Mouse (Mus musculus) midbrain, embryonic 12.5 days (tissue): ENCODE measurements around the gene Tmem88b. TPM values are rescaled to one million over a fixed set of nuclear protein-coding genes. Genes with fewer than 3 reads are reported as not detected.

Experiments
- ATAC-seq: fragments of 200-750 bp; cut with Nextera tagmentation; 2 replicates; pipeline ENCODE4 v1.8.0; 2017; ENCODE audit warnings: low read depth, moderate TSS enrichment, moderate library complexity; ENCODE audit not compliant: low FRiP score
- H3K27ac ChIP-seq: fragments of 300-500 bp; sonication (generic); replicated peaks from 2 replicates; pipeline ENCODE4 v1.5.1; 2016; ENCODE audit warnings: mild to moderate bottlenecking
- H3K27me3 ChIP-seq: fragments of 300-500 bp; sonication (generic); 2 replicates; pipeline ENCODE4 v1.6.1; 2016; ENCODE audit warnings: mild to moderate bottlenecking
- H3K36me3 ChIP-seq: fragments of 300-500 bp; sonication (generic); 2 replicates; pipeline ENCODE4 v1.6.1; 2016
- H3K4me1 ChIP-seq: fragments of 300-500 bp; sonication (generic); 2 replicates; pipeline ENCODE4 v1.6.1; 2016
- H3K4me2 ChIP-seq: fragments of 300-500 bp; sonication (generic); replicated peaks from 2 replicates; pipeline ENCODE4 v1.6.1; 2016; ENCODE audit warnings: mild to moderate bottlenecking, moderate library complexity
- H3K4me3 ChIP-seq: fragments of 300-500 bp; sonication (generic); 2 replicates; pipeline ENCODE4 v1.5.1; 2016; ENCODE audit warnings: mild to moderate bottlenecking
- H3K9ac ChIP-seq: fragments of 300-500 bp; sonication (generic); replicated peaks from 2 replicates; pipeline ENCODE4 v1.6.1; 2016; ENCODE audit warnings: mild to moderate bottlenecking, moderate library complexity
- H3K9me3 ChIP-seq: fragments of 300-500 bp; sonication (generic); 2 replicates; pipeline ENCODE4 v1.6.1; 2016; ENCODE audit warnings: mild to moderate bottlenecking
- WGBS: fragments of 180-500 bp; shearing (Covaris S2); methylation state at CpG from one replicate; pipeline ENCODE4 v1.1.7; 2016; 5-methylcytosine and 5-hydroxymethylcytosine counted together
- polyA plus RNA-seq: library from polyadenylated mRNA; unstranded; fragments of >200 nt; fragmentation: Nextera tagmentation; extraction: Ambion mirVana; gene quantifications from 2 replicates; pipeline ENCODE4 v1.2.1, GENCODE M21; 2016

Gene Tmem88b
- polyA plus RNA-seq, 1 experiment from 2014 or later: 0.63 TPM

DNA sequence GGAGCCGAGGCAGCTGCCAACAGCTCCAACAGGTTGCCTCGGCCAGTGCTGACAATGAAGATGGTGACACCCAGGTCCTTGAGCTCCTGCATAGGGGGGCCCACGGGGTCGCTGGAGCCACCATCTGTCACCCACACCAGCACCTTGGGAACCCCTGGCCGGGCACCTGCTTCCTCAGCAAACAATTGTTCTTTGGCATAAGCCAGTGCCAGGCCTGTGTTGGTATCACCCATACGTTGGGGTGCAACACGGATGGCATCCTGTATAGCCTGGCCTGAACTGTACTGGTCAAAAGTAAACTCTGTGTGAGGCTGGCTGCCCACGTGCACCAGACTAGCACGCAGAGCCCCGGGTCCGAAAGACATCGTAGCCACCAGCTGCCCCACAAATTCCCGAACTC, 12.9 kb downstream of the Tmem88b start:
- Histone ChIP-seq H3K9ac (no peak overlapping the region), H3K4me2 (no peak overlapping the region), H3K4me1 (peaks cover 19% of the 10 kb centered on the region), H3K27me3 (peaks cover 56% of the 10 kb centered on the region), H3K4me3 (no peak overlapping the region), H3K27ac (no peak overlapping the region), H3K36me3 (no peaks in the 10 kb centered on the region), H3K9me3 (no peaks in the 10 kb centered on the region)
- WGBS: 88% methylated on average over 13 of the region's 13 CpGs
- no peak for ATAC-seq

DNA sequence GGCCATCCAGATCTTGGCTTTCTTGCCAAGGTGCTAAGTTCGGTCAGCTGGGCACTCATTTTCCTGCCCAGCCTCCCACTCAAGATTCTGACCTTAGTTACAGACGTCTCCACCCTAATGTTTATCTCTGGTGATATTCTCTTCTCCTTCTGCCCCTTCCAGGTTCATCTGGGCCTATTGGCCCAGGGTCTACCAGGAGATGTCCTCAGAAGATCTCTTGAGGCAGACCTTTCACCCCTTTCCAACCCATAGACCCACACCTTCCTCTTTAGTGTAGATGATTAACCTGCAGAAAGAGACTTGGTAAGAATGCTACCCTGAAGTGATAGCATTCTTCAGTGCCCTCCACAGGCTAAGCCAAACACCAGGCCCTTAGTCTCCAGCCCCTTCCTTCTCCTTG, 14.0 kb downstream of the Tmem88b start:
- Histone ChIP-seq H3K36me3 (no peaks in the 10 kb centered on the region), H3K4me1 (peaks cover 19% of the 10 kb centered on the region), H3K4me3 (no peak overlapping the region), H3K4me2 (no peak overlapping the region), H3K9me3 (no peaks in the 10 kb centered on the region), H3K27me3 (peaks cover 56% of the 10 kb centered on the region), H3K27ac (no peak overlapping the region), H3K9ac (no peak overlapping the region)
- ATAC-seq: no peak
- 76% methylated on average over 2 of the region's 2 CpGs for WGBS

DNA sequence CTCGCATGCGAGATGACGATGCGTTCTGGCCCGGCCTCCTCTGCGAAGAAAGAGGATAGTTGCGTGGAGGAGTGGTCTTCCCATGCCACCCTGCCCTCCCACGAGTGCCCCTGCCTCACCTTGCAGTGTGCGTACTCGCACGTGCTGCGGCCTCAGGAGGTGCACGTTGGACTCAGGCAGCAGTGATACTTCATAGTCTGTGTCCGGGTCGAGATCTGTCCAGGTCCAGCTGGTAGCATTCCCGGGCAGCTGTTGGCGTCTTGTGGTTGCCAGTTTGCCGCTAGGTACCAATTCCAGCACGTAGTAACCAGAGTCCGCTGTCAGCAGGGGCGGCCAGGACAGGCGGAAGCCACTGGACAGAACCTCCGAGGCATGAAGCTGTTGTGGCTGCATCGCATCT, 15.0 kb downstream of the Tmem88b start:
- 39% methylated on average over 24 of the region's 24 CpGs for WGBS

DNA sequence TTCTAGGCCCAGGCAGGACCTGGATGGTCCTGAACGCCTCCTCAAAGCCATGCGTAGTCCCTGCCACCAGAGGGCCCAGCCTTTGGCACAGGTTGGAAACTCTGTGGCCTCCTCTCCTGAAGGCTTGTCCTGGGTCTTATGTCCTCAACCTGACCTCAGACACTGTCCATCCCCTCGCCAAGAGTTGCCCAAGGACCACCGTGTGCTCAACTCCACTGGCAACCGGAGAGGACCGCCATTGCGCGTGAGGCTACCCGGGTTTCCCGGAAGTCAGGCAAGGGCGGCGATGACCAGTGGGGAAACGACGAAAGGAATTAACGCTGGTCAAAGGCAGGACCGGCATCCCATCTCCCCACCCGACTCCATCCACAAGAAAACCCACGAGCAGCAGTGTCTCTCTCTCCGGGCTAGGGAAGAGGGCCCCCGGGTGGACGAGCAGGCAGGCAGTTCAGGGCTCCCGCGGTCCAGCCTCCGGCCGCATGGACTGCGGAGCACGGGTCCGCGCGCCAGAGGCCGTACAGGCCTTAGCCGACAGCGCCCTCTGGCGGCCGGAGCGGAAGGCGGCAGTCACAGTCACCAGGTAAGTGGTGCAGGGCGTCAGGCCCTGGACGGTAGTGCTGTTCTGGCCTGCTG, 15.7 kb downstream of the Tmem88b start:
- H3K4me3 ChIP-seq: peak overlapping the region; percentile 58
- no peaks in the 10 kb centered on the region for H3K9me3 ChIP-seq
- H3K27me3 ChIP-seq: peaks cover 47% of the 10 kb centered on the region
- peak overlapping the region; percentile 81 for H3K4me2 ChIP-seq
- under 1% methylated on average over 39 of the region's 39 CpGs for WGBS
- H3K9ac ChIP-seq: peak overlapping the region; percentile 73
- peak overlapping the region; percentile 62 for H3K27ac ChIP-seq
- ATAC-seq: peak; percentile 91
- H3K4me1 ChIP-seq: peaks cover 19% of the 10 kb centered on the region
- H3K36me3 ChIP-seq: no peaks in the 10 kb centered on the region

More for the DNA sequence above, 15.0 kb downstream of the Tmem88b start:
- H3K9ac ChIP-seq: peak overlapping the region; percentile 73
- peak; percentile 16; the same call in 1 of the 2 replicates for ATAC-seq
- H3K27ac ChIP-seq: no peak overlapping the region
- peaks cover 53% of the 10 kb centered on the region for H3K27me3 ChIP-seq
- H3K4me3 ChIP-seq: peak overlapping the region; percentile 58
- peaks cover 19% of the 10 kb centered on the region for H3K4me1 ChIP-seq
- H3K4me2 ChIP-seq: peak overlapping the region; percentile 81
- no peaks in the 10 kb centered on the region for H3K36me3 ChIP-seq
- no peaks in the 10 kb centered on the region for H3K9me3 ChIP-seq

DNA sequence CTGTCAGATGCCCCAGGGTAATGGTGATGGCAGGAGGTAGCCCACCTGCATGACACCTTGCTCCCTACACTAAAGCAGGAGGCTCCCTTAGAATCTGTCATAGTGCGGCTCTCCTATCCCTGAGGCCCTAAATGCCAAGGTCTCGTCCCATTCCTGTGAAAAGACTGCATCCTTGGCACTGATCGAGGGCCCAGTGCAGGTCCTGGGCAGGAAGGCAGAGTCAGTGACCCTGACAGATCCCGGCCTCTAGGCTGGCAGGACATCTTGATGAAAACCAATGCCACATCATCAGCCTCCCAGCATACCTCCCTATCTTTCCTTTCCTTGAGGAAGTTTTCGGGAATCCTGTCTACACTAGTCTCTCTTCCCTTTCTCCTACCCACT, 16.2 kb downstream of the Tmem88b start:
- H3K27ac ChIP-seq: no peak overlapping the region
- no peaks in the 10 kb centered on the region for H3K36me3 ChIP-seq
- ATAC-seq: peak; percentile 1; the same call in 1 of the 2 replicates
- H3K9me3 ChIP-seq: no peaks in the 10 kb centered on the region
- peak overlapping the region; percentile 81 for H3K4me2 ChIP-seq
- peaks cover 42% of the 10 kb centered on the region for H3K27me3 ChIP-seq
- peak overlapping the region; percentile 58 for H3K4me3 ChIP-seq
- H3K9ac ChIP-seq: peak overlapping the region; percentile 73
- peaks cover 15% of the 10 kb centered on the region for H3K4me1 ChIP-seq
- WGBS: 63% methylated on average over 5 of the region's 5 CpGs

DNA sequence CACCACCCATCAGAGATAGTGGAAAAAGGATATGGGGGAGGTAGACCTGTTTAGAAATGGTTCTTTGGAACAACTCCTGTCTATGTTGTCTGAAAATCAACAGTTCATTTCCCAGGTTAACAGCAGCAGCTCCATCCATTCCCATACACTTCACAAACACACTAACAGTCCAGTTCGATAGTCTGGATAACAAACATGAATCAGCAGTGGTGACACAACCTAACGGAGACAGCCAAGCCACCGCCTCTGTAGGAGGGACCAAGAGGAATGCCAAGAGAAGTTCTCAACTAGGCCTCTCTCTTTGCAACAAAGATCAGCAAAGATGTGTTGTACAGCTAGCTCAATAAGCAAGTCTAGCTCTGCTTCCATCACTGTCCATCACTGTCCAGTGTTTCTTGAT, 23.3 kb downstream of the Tmem88b start:
- no peak overlapping the region for H3K27ac ChIP-seq
- WGBS: 90% methylated on average over 3 of the region's 3 CpGs
- no peaks in the 10 kb centered on the region for H3K27me3 ChIP-seq
- H3K36me3 ChIP-seq: peaks cover 3% of the 10 kb centered on the region; the same call in 1 of the 2 replicates
- H3K4me1 ChIP-seq: peaks cover 19% of the 10 kb centered on the region
- H3K9ac ChIP-seq: no peak overlapping the region
- no peaks in the 10 kb centered on the region for H3K9me3 ChIP-seq
- no peak overlapping the region for H3K4me3 ChIP-seq
- no peak for ATAC-seq
- H3K4me2 ChIP-seq: 0 out of 2 replicates have a peak overlapping the region, but pooled peaks have one; percentile 9

DNA sequence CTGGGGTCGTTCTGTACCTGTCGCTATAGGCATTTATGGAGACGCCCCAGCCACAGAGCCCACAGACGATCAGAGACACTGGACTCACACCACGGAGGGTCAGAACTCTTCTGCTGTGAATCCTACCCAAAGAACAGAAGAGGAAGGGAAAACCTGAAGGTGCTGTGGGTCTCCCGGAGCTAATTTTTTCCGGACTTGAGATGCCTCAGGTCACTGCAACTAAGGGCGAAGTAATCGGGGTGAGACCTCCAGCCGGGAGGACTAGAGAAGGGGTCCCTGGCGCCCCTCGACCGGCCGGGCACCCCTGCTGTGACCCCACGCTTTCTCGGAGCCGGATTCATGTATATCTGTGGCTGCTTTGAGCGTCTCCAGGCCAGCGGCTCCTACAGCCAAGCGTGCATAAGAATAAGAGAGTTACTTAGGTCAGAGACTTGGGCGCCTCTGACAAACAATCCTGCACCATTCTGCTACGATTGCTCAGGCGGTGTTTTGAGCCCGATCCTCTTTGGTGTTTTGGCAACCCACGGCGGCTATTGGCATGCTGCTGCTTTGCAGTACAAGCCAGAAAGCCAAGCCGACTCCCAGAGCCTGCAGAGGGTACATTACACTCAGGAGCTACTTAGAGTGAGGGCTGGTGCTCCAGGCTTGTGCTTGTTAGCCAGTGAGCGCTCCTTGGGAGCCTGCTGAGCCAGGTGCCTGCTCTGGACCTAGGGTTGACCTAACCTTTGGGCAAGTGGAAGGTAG, 24.1 kb downstream of the Tmem88b start:
- peak overlapping the region; percentile 88 for H3K4me3 ChIP-seq
- ATAC-seq: no peak
- H3K36me3 ChIP-seq: peaks cover 11% of the 10 kb centered on the region
- no peaks in the 10 kb centered on the region for H3K27me3 ChIP-seq
- H3K4me1 ChIP-seq: peaks cover 19% of the 10 kb centered on the region
- H3K27ac ChIP-seq: no peak overlapping the region
- peak overlapping the region; percentile 97 for H3K4me2 ChIP-seq
- WGBS: 3% methylated on average over 28 of the region's 28 CpGs
- H3K9me3 ChIP-seq: no peaks in the 10 kb centered on the region
- H3K9ac ChIP-seq: peak overlapping the region; percentile 70

DNA sequence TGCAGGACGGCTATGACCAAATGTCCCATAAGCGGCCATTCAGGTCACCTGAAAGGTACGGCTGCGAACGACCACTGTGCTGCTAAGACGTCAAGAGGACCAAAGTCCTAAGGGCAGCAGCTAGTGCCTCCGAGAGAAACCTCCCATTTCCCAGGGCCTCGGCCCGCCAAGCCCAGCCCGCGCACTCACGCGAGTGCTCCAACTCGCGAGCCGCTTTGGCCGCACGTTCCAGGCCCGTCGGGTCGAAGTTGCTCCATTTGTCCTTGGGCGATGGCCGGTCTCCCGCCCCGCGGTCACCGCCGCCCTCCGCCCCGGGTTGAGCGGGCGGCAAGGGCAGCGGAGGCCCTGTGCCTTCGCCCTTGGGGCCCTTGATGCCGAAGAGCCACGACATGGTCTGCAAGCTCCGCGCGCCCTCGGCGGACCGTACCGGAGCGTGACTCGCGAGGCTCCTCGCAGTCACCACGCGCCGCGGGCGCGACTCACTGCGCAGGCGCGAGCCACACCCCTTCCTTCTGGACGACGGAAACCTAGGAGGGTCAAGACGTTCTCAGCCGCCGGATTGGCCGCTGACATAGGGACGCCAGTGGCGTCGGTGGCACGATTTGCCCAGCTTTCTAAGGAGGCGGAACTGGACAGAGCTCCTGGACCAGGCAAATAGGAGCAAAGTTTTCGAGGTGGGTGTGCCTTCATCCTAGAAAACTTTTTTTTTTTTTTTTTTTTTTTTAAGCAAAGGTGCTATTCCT, 24.9 kb downstream of the Tmem88b start, which contains the start of gene Atad3a:
TSS of gene Atad3a (minus strand) at position 481 of the 743 bp plus-strand sequence.
- peak within 1 kb of the TSS; percentile 88 for H3K4me3 ChIP-seq
- peak; percentile 95 for ATAC-seq
- 0 out of 2 replicates have a peak within 1 kb of the TSS, but pooled peaks have one; percentile 46 for H3K27ac ChIP-seq
- peaks cover 18% of the 10 kb centered on the region for H3K36me3 ChIP-seq
- no peaks in the 10 kb centered on the region for H3K27me3 ChIP-seq
- H3K9ac ChIP-seq: peak within 1 kb of the TSS; percentile 78
- no peaks in the 10 kb centered on the region for H3K9me3 ChIP-seq
- peaks cover 19% of the 10 kb centered on the region for H3K4me1 ChIP-seq
- peak within 1 kb of the TSS; percentile 97 for H3K4me2 ChIP-seq
- under 1% methylated on average over 68 of the region's 68 CpGs for WGBS

DNA sequence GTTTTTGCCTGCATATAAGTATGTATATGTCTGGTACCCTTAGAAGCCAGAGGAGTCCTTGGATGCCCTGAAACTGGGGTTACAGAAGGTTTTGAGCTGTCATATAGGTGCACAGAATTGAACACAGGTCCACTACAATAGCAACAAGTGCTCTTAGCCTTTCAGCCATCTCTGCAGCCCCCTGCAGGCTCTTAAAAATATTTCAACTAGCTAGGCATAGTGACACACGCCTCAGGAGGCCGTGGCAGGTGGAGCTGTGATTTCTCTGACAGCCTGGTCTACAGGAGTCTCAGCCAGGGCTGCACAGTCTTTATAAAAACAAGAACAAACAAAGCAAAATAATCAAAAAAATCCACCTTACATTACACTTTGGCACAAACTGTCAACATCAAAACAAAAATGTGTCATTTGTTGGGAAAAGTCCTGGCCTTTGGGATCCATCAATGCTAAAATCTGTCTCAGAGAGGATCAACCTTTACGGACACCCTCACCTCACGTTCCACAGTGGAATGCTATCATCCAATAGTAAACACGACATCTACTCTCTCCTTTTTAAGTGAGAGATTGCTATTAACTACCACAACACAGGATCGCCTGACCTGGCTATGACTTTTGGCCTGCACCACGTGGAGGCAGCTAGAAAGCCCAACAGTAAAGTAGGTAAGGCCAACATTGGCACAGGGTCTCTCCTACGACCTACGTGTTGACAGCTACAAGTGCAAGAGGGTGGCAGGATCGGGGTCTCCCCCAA, 25.6 kb downstream of the Tmem88b start:
- Histone ChIP-seq H3K27ac (no peak overlapping the region), H3K4me3 (peak overlapping the region; percentile 88), H3K9ac (peak overlapping the region; percentile 78), H3K36me3 (peaks cover 25% of the 10 kb centered on the region), H3K4me1 (peaks cover 19% of the 10 kb centered on the region), H3K4me2 (peak overlapping the region; percentile 97), H3K9me3 (no peaks in the 10 kb centered on the region), H3K27me3 (no peaks in the 10 kb centered on the region)
- 0 out of 2 replicates have a peak, but pooled peaks have one; percentile 11 for ATAC-seq
- 5% methylated on average over 10 of the region's 10 CpGs for WGBS

DNA sequence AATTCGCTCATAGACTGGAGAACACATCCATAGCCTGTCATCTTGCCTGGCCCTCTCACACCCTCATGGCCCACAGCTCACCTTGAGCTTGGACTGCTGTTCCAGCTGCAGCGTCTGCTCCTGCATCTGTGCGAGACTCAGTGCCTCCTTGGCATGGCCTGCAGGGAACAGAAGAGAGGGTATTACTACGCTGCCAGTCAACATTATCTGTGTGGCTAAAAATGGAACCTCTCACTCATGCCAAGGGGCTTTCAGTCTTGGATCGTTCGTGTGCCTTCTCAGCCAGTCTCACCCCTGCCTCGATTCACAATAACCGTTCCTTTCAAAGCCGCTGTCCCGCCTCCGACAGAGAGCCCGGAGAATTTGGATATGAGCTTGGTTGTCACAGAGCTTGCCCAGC, 28.7 kb downstream of the Tmem88b start:
- H3K4me2 ChIP-seq: no peak overlapping the region
- 93% methylated on average over 12 of the region's 12 CpGs for WGBS
- H3K27ac ChIP-seq: no peak overlapping the region
- no peak for ATAC-seq
- H3K27me3 ChIP-seq: no peaks in the 10 kb centered on the region
- H3K9ac ChIP-seq: no peak overlapping the region
- H3K9me3 ChIP-seq: no peaks in the 10 kb centered on the region
- no peak overlapping the region for H3K4me3 ChIP-seq
- peaks cover 52% of the 10 kb centered on the region for H3K36me3 ChIP-seq
- peaks cover 19% of the 10 kb centered on the region for H3K4me1 ChIP-seq
